Mouse (Mus musculus): ENCODE measurements around the gene Eepd1. TPM values are rescaled to one million over a fixed set of nuclear protein-coding genes. Genes with fewer than 3 reads are reported as not detected.

The Eepd1 gene
- polyA plus RNA-seq, 1 experiment from 2014 or later: 6.1 TPM

DNA sequence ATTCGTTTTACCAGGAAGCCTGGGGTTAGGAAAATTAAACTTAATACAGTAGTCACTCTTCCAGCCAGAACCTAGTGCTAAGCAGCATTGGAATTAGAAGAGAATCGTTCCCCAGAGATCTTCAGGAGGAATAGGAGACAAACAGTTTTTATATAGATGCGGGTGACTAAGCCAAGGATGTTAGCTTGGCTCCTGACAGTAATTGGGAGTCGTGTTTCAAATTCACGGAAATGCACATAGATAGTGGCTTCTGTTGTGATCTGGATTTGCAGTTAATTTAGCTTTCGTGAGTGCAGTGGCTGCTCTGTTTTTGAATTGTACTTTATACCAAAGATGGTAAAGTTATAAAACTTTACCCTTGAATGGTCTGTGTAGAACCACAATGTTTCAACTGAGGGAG is 73.9 kb downstream of the Eepd1 start:
- H3K27ac ChIP-seq (ENCODE audit: low read depth, low read length): no peak overlapping the region
- no peak for ATAC-seq (ENCODE audit: low FRiP score, low TSS enrichment)
- 59% methylated on average over 6 of the region's 6 CpGs for WGBS
- H3K4me1 ChIP-seq (ENCODE audit: control insufficient read depth, insufficient read depth, low read length): no peaks in the 10 kb centered on the region
- H3K27me3 ChIP-seq (ENCODE audit: control insufficient read depth, insufficient read depth, low read length): no peaks in the 10 kb centered on the region
- H3K9me3 ChIP-seq (ENCODE audit: control insufficient read depth, low read length): no peaks in the 10 kb centered on the region
- no peak overlapping the region for H3K4me3 ChIP-seq (ENCODE audit: low read length)
- H3K36me3 ChIP-seq (ENCODE audit: control insufficient read depth, insufficient read depth, low read length): no peaks in the 10 kb centered on the region
- H3K9ac ChIP-seq (ENCODE audit: low read depth, low read length): no peak overlapping the region
- H3K4me2 ChIP-seq (replicated peaks; ENCODE audit: low read depth, low read length): no peak overlapping the region

- Histone ChIP-seq H3K27me3 (ENCODE audit: control insufficient read depth, insufficient read depth, low read length) (no peaks in the 10 kb centered on the region), H3K9ac (ENCODE audit: low read depth, low read length) (no peak overlapping the region), H3K4me2 (replicated peaks; ENCODE audit: low read depth, low read length) (no peak overlapping the region), H3K36me3 (ENCODE audit: control insufficient read depth, insufficient read depth, low read length) (no peaks in the 10 kb centered on the region), H3K4me1 (ENCODE audit: control insufficient read depth, insufficient read depth, low read length) (no peaks in the 10 kb centered on the region), H3K9me3 (ENCODE audit: control insufficient read depth, low read length) (no peaks in the 10 kb centered on the region), H3K27ac (ENCODE audit: low read depth, low read length) (no peak overlapping the region), H3K4me3 (ENCODE audit: low read length) (no peak overlapping the region)
- WGBS: 81% methylated on average over 3 of the region's 3 CpGs
- ATAC-seq (ENCODE audit: low FRiP score, low TSS enrichment): no peak
Observed at GRCm38 (mm10) chr9:25556008-25556407, 74.7 kb downstream of the Eepd1 start.

- ATAC-seq (ENCODE audit: low FRiP score, low TSS enrichment): no peak
- Histone ChIP-seq H3K27ac (ENCODE audit: low read depth, low read length) (no peak overlapping the region), H3K9me3 (ENCODE audit: control insufficient read depth, low read length) (no peaks in the 10 kb centered on the region), H3K4me1 (ENCODE audit: control insufficient read depth, insufficient read depth, low read length) (no peaks in the 10 kb centered on the region), H3K4me2 (replicated peaks; ENCODE audit: low read depth, low read length) (no peak overlapping the region), H3K27me3 (ENCODE audit: control insufficient read depth, insufficient read depth, low read length) (no peaks in the 10 kb centered on the region), H3K4me3 (ENCODE audit: low read length) (no peak overlapping the region), H3K9ac (ENCODE audit: low read depth, low read length) (no peak overlapping the region), H3K36me3 (ENCODE audit: control insufficient read depth, insufficient read depth, low read length) (no peaks in the 10 kb centered on the region)
- 81% methylated on average over 2 of the region's 2 CpGs for WGBS
Observed at GRCm38 (mm10) chr9:25557378-25557777, 76.0 kb downstream of the Eepd1 start.

GRCm38 (mm10) chr9:25558834-25559233 is 77.5 kb downstream of the Eepd1 start:
- whole genome bisulfite sequencing: 85% methylated on average over 3 of the region's 3 CpGs

GRCm38 (mm10) chr9:25560016-25560758 is 78.8 kb downstream of the Eepd1 start:
- Histone ChIP-seq H3K4me2 (replicated peaks; ENCODE audit: low read depth, low read length) (no peak overlapping the region), H3K4me1 (ENCODE audit: control insufficient read depth, insufficient read depth, low read length) (no peaks in the 10 kb centered on the region), H3K4me3 (ENCODE audit: low read length) (no peak overlapping the region), H3K9ac (ENCODE audit: low read depth, low read length) (no peak overlapping the region), H3K27ac (ENCODE audit: low read depth, low read length) (no peak overlapping the region), H3K9me3 (ENCODE audit: control insufficient read depth, low read length) (no peaks in the 10 kb centered on the region), H3K27me3 (ENCODE audit: control insufficient read depth, insufficient read depth, low read length) (no peaks in the 10 kb centered on the region), H3K36me3 (ENCODE audit: control insufficient read depth, insufficient read depth, low read length) (no peaks in the 10 kb centered on the region)
- WGBS: 86% methylated on average over 9 of the region's 9 CpGs
- no peak for ATAC-seq (ENCODE audit: low FRiP score, low TSS enrichment)

More at GRCm38 (mm10) chr9:25558834-25559233, 77.5 kb downstream of the Eepd1 start:
- Histone ChIP-seq H3K4me1 (ENCODE audit: control insufficient read depth, insufficient read depth, low read length) (no peaks in the 10 kb centered on the region), H3K9me3 (ENCODE audit: control insufficient read depth, low read length) (no peaks in the 10 kb centered on the region), H3K4me2 (replicated peaks; ENCODE audit: low read depth, low read length) (no peak overlapping the region), H3K4me3 (ENCODE audit: low read length) (no peak overlapping the region), H3K9ac (ENCODE audit: low read depth, low read length) (no peak overlapping the region), H3K27me3 (ENCODE audit: control insufficient read depth, insufficient read depth, low read length) (no peaks in the 10 kb centered on the region), H3K27ac (ENCODE audit: low read depth, low read length) (no peak overlapping the region), H3K36me3 (ENCODE audit: control insufficient read depth, insufficient read depth, low read length) (no peaks in the 10 kb centered on the region)
- ATAC-seq (ENCODE audit: low FRiP score, low TSS enrichment): no peak

GRCm38 (mm10) chr9:25561143-25561542 is 79.8 kb downstream of the Eepd1 start:
- WGBS: 97% methylated on average over 1 of the region's 1 CpGs

DNA sequence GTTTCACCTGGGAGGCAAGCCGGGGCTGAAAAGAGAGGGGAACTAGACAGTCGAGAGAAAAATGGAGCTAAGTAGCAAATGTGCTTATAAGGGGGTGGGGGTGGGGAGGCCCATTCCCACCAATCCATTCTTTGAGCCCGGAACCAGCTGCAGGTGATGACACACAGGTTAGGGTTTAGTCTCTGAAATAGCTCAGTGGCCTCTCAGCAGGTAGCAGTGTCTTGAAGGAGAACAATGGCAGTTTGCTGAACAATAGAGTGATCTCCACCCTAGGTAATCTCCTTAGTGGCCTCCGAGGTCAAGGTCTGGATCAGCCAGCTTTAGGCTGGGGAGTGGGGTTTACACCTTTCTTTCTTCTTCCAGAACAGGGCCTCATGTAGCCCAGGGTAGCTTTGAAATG is 82.5 kb downstream of the Eepd1 start:
- no peaks in the 10 kb centered on the region for H3K9me3 ChIP-seq (ENCODE audit: control insufficient read depth, low read length)
- H3K4me3 ChIP-seq (ENCODE audit: low read length): no peak overlapping the region
- H3K9ac ChIP-seq (ENCODE audit: low read depth, low read length): no peak overlapping the region
- WGBS: 85% methylated on average over 4 of the region's 4 CpGs
- H3K27ac ChIP-seq (ENCODE audit: low read depth, low read length): no peak overlapping the region
- no peaks in the 10 kb centered on the region for H3K27me3 ChIP-seq (ENCODE audit: control insufficient read depth, insufficient read depth, low read length)
- no peak overlapping the region for H3K4me2 ChIP-seq (replicated peaks; ENCODE audit: low read depth, low read length)
- no peak for ATAC-seq (ENCODE audit: low FRiP score, low TSS enrichment)
- no peaks in the 10 kb centered on the region for H3K36me3 ChIP-seq (ENCODE audit: control insufficient read depth, insufficient read depth, low read length)
- H3K4me1 ChIP-seq (ENCODE audit: control insufficient read depth, insufficient read depth, low read length): no peaks in the 10 kb centered on the region

More at GRCm38 (mm10) chr9:25561143-25561542, 79.8 kb downstream of the Eepd1 start:
- Histone ChIP-seq H3K36me3 (ENCODE audit: control insufficient read depth, insufficient read depth, low read length) (no peaks in the 10 kb centered on the region), H3K27me3 (ENCODE audit: control insufficient read depth, insufficient read depth, low read length) (no peaks in the 10 kb centered on the region), H3K4me2 (replicated peaks; ENCODE audit: low read depth, low read length) (no peak overlapping the region), H3K4me3 (ENCODE audit: low read length) (no peak overlapping the region), H3K9ac (ENCODE audit: low read depth, low read length) (no peak overlapping the region), H3K9me3 (ENCODE audit: control insufficient read depth, low read length) (no peaks in the 10 kb centered on the region), H3K4me1 (ENCODE audit: control insufficient read depth, insufficient read depth, low read length) (no peaks in the 10 kb centered on the region), H3K27ac (ENCODE audit: low read depth, low read length) (no peak overlapping the region)
- ATAC-seq (ENCODE audit: low FRiP score, low TSS enrichment): no peak

- 0 out of 2 replicates have a peak, but pooled peaks cover 3% of the 10 kb centered on the region for H3K4me1 ChIP-seq (ENCODE audit: control insufficient read depth, insufficient read depth, low read length)
- no peak overlapping the region for H3K9ac ChIP-seq (ENCODE audit: low read depth, low read length)
- H3K4me2 ChIP-seq (replicated peaks; ENCODE audit: low read depth, low read length): no peak overlapping the region
- ATAC-seq (ENCODE audit: low FRiP score, low TSS enrichment): no peak
- no peaks in the 10 kb centered on the region for H3K36me3 ChIP-seq (ENCODE audit: control insufficient read depth, insufficient read depth, low read length)
- 63% methylated on average over 5 of the region's 5 CpGs for WGBS
- no peaks in the 10 kb centered on the region for H3K27me3 ChIP-seq (ENCODE audit: control insufficient read depth, insufficient read depth, low read length)
- H3K27ac ChIP-seq (ENCODE audit: low read depth, low read length): no peak overlapping the region
- no peaks in the 10 kb centered on the region for H3K9me3 ChIP-seq (ENCODE audit: control insufficient read depth, low read length)
- H3K4me3 ChIP-seq (ENCODE audit: low read length): no peak overlapping the region
Observed at GRCm38 (mm10) chr9:25567071-25567470, 85.7 kb downstream of the Eepd1 start.

DNA sequence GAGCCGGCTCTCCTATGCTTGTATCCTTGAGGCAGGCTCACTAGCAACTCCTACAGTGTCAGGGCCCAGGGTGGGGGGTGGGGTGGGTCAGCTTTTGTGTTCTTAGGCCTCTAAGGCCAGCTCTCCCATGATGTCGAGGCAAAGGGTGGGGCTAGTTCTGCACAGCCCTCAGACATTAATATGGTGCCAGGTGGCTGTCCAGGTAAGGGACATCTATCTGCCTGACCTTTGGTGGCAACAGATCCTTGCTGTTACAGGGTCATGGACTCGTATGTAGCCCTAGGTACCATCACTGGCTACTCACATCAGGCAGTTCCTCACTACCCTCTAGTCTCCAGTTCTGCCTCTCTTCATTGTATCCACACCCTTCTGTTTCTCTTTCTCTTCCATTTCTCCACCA is 87.4 kb downstream of the Eepd1 start:
- H3K27me3 ChIP-seq (ENCODE audit: control insufficient read depth, insufficient read depth, low read length): no peaks in the 10 kb centered on the region
- no peak overlapping the region for H3K4me3 ChIP-seq (ENCODE audit: low read length)
- no peak overlapping the region for H3K9ac ChIP-seq (ENCODE audit: low read depth, low read length)
- H3K4me2 ChIP-seq (replicated peaks; ENCODE audit: low read depth, low read length): no peak overlapping the region
- no peak for ATAC-seq (ENCODE audit: low FRiP score, low TSS enrichment)
- H3K9me3 ChIP-seq (ENCODE audit: control insufficient read depth, low read length): no peaks in the 10 kb centered on the region
- H3K4me1 ChIP-seq (ENCODE audit: control insufficient read depth, insufficient read depth, low read length): 0 out of 2 replicates have a peak, but pooled peaks cover 3% of the 10 kb centered on the region
- H3K36me3 ChIP-seq (ENCODE audit: control insufficient read depth, insufficient read depth, low read length): no peaks in the 10 kb centered on the region
- no peak overlapping the region for H3K27ac ChIP-seq (ENCODE audit: low read depth, low read length)
- WGBS: 80% methylated on average over 3 of the region's 3 CpGs

Data from kidney, embryonic 14.5 days (tissue).